Mouse (Mus musculus): ENCODE measurements around the gene Fnbp1.
A peak's percentile ranks its signal among the peaks of the same experiment; 100 is the strongest.

DNA sequence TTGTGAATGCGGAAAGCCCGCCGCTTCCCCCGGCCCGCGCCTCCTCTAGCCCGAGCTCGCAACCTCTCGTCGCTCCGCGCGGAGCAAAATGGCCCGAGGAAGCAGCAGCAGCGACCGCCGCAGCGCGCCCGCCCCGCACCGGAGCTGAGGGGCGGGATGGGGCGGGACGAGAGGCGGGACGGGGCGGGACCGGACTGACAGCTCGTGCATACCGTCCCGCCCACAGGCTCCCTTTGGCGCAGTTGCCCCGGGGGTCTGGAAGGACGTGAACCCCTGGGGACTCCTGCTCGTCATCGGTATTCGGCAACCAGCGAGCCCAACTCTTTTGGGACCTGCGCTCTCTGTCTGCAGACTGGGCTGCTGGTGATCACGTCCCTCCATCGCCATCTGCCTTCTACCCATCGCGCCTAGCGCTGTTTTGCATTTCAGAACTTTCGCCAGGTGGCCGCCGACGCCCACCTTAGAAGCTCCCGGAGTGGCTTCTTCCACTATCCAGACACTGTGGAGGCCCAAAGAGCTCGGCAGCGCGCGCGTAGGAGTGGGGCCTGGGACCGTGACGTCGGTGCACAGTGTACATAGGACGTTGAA is at the start of gene Fnbp1:
- TF ChIP-seq POLR2A (IDR thresholded peaks at IDR 0.05; ENCODE audit: insufficient read length, low read depth) (peak; percentile 86), POLR2AphosphoS2 (IDR thresholded peaks at IDR 0.05; ENCODE audit: insufficient read length, low read depth) (peak; percentile 68), CEBPB (IDR thresholded peaks at IDR 0.05; ENCODE audit: insufficient read depth, poor library complexity, severe bottlenecking) (no peak), REST (IDR thresholded peaks at IDR 0.05; ENCODE audit: insufficient read depth, insufficient read length) (no peak), MAX (IDR thresholded peaks at IDR 0.05; ENCODE audit: low read depth) (no peak), E2F4 (IDR thresholded peaks at IDR 0.05; ENCODE audit: insufficient read depth) (no peak), USF1 (IDR thresholded peaks at IDR 0.05; ENCODE audit: low read depth) (no peak), TCF12 (IDR thresholded peaks at IDR 0.05; ENCODE audit: insufficient read depth, poor library complexity, severe bottlenecking) (no peak), MYOD1 (IDR thresholded peaks at IDR 0.05; ENCODE audit: control insufficient read depth in 1 of 3, insufficient read length in 2 of 3, low read depth in 2 of 3) (no peak)
